ENCODE assay signal across 17 mouse cellular contexts in genomic region chr5:48705997-48706396, GRCm38 (mm10).
DNase-seq lines count a peak whose midpoint lies in the region; ATAC-seq and TF ChIP-seq lines count a peak whose summit lies in the region.
"Had no signal": no experiment of that assay in that cellular context is flagged by ENCODE, and none has a peak within 500 bp of the region (broad histone marks: within the 10 kb centered on the region; RNA-seq: fewer than 3 reads in every experiment).

No protein-coding gene starts in this region.

- no peak for TF ChIP-seq POLR2A in brain, embryonic 14.5 days (IDR thresholded peaks at IDR 0.05; ENCODE audit: borderline replicate concordance, extremely low read depth, insufficient read depth, insufficient read length, poor library complexity, severe bottlenecking)

- no peak for DNase-seq in midbrain, embryonic 11.5 days (ENCODE audit: low spot score, missing footprints)
- no peak for DNase-seq in midbrain, embryonic 10.5 days (ENCODE audit: low spot score)
- DNase-seq in brain, embryonic 14.5 days (ENCODE audit: low read depth) = peak; percentile 31
- DNase-seq in midbrain, postnatal 0 days (ENCODE audit: low spot score) = no peak
- DNase-seq in layer of hippocampus, postnatal 36 days = no peak
- DNase-seq in MN1 (ENCODE audit: low spot score) = no peak
- DNase-seq: adrenal gland, adult 8-10 months; adrenal gland, postnatal 36 days; cerebellum, adult 11-12 months; cerebellum, adult 9-10 months; cerebellum, postnatal 25 days; gastrocnemius, postnatal 14 days had no signal

- H3K9ac ChIP-seq in midbrain, embryonic 11.5 days (ENCODE audit: low read length) = no peak overlapping the region
- no peak overlapping the region for H3K9ac ChIP-seq in midbrain, embryonic 13.5 days (replicated peaks)
- no peak overlapping the region for H3K9ac ChIP-seq in midbrain, postnatal 0 days (replicated peaks; ENCODE audit: low read length, poor library complexity, severe bottlenecking)
- H3K9ac ChIP-seq: embryonic facial prominence, embryonic 12.5 days; forebrain, embryonic 15.5 days; heart, embryonic 12.5 days had no signal

- no peaks in the 10 kb centered on the region for H3K36me3 ChIP-seq in midbrain, embryonic 11.5 days (ENCODE audit: control insufficient read depth, insufficient read depth, low read length)
- no peaks in the 10 kb centered on the region for H3K36me3 ChIP-seq in midbrain, embryonic 10.5 days
- H3K36me3 ChIP-seq in midbrain, embryonic 13.5 days = no peaks in the 10 kb centered on the region
- H3K36me3 ChIP-seq in midbrain, postnatal 0 days (ENCODE audit: insufficient read depth, low read length) = no peaks in the 10 kb centered on the region
- H3K36me3 ChIP-seq: embryonic facial prominence, embryonic 12.5 days; forebrain, embryonic 15.5 days; heart, embryonic 12.5 days; hindbrain, embryonic 10.5 days had no signal

- WGBS in midbrain, embryonic 11.5 days = 83% methylated on average over 3 of the region's 3 CpGs
- WGBS in midbrain, embryonic 10.5 days = 85% methylated on average over 3 of the region's 3 CpGs
- WGBS in midbrain, embryonic 13.5 days = 62% methylated on average over 3 of the region's 3 CpGs
- 49% methylated on average over 3 of the region's 3 CpGs for WGBS in midbrain, postnatal 0 days

- no peak for TF ChIP-seq CTCF in brain, embryonic 14.5 days (IDR thresholded peaks at IDR 0.05; ENCODE audit: borderline replicate concordance, extremely low read depth, insufficient read depth, insufficient read length)
- peak; percentile 43 for TF ChIP-seq CTCF in midbrain, postnatal 0 days (IDR thresholded peaks at IDR 0.05)

- no peak overlapping the region for H3K4me2 ChIP-seq in midbrain, embryonic 11.5 days
- no peak overlapping the region for H3K4me2 ChIP-seq in midbrain, embryonic 13.5 days (replicated peaks)
- H3K4me2 ChIP-seq in midbrain, postnatal 0 days (ENCODE audit: low read depth, low read length, poor library complexity, severe bottlenecking) = no peak overlapping the region
- H3K4me2 ChIP-seq: embryonic facial prominence, embryonic 12.5 days; forebrain, embryonic 15.5 days; heart, embryonic 12.5 days had no signal

- ATAC-seq in midbrain, embryonic 11.5 days (ENCODE audit: low FRiP score) = peak; percentile 46; the same call in 1 of the 2 replicates
- 0 out of 2 replicates have a peak, but pooled peaks have one; percentile 27 for ATAC-seq in midbrain, embryonic 13.5 days
- no peak for ATAC-seq in midbrain, postnatal 0 days (ENCODE audit: low FRiP score)
- ATAC-seq: forebrain, embryonic 15.5 days had no signal

- no peaks in the 10 kb centered on the region for H3K27me3 ChIP-seq in midbrain, embryonic 11.5 days (ENCODE audit: control insufficient read depth, insufficient read depth, low read length)
- no peaks in the 10 kb centered on the region for H3K27me3 ChIP-seq in midbrain, embryonic 10.5 days (ENCODE audit: low read depth, poor library complexity, severe bottlenecking)
- H3K27me3 ChIP-seq in midbrain, embryonic 13.5 days = no peaks in the 10 kb centered on the region
- H3K27me3 ChIP-seq in midbrain, postnatal 0 days (ENCODE audit: insufficient read depth, low read length) = no peaks in the 10 kb centered on the region
- H3K27me3 ChIP-seq: embryonic facial prominence, embryonic 12.5 days; forebrain, embryonic 15.5 days; heart, embryonic 12.5 days had no signal

- no peak overlapping the region for H3K27ac ChIP-seq in midbrain, embryonic 11.5 days (ENCODE audit: low read depth, low read length)
- no peak overlapping the region for H3K27ac ChIP-seq in midbrain, embryonic 10.5 days (replicated peaks)
- H3K27ac ChIP-seq in midbrain, embryonic 13.5 days = no peak overlapping the region
- no peak overlapping the region for H3K27ac ChIP-seq in midbrain, postnatal 0 days (ENCODE audit: low read depth, low read length)
- H3K27ac ChIP-seq: embryonic facial prominence, embryonic 12.5 days; forebrain, embryonic 15.5 days; hindbrain, embryonic 10.5 days had no signal

- H3K9me3 ChIP-seq in midbrain, embryonic 11.5 days (ENCODE audit: control insufficient read depth, low read length) = no peaks in the 10 kb centered on the region
- no peaks in the 10 kb centered on the region for H3K9me3 ChIP-seq in midbrain, embryonic 10.5 days (replicated peaks)
- no peaks in the 10 kb centered on the region for H3K9me3 ChIP-seq in midbrain, embryonic 13.5 days
- H3K9me3 ChIP-seq in midbrain, postnatal 0 days (ENCODE audit: low read length) = no peaks in the 10 kb centered on the region
- H3K9me3 ChIP-seq: embryonic facial prominence, embryonic 12.5 days; forebrain, embryonic 15.5 days; heart, embryonic 12.5 days; hindbrain, embryonic 10.5 days had no signal

- H3K4me1 ChIP-seq in midbrain, embryonic 11.5 days (ENCODE audit: control insufficient read depth, insufficient read depth, low read length) = no peaks in the 10 kb centered on the region
- H3K4me1 ChIP-seq in midbrain, embryonic 10.5 days = no peaks in the 10 kb centered on the region
- no peaks in the 10 kb centered on the region for H3K4me1 ChIP-seq in midbrain, embryonic 13.5 days (replicated peaks)
- no peaks in the 10 kb centered on the region for H3K4me1 ChIP-seq in midbrain, postnatal 0 days (ENCODE audit: insufficient read depth, low read length)
- H3K4me1 ChIP-seq: embryonic facial prominence, embryonic 12.5 days; forebrain, embryonic 15.5 days; heart, embryonic 12.5 days; hindbrain, embryonic 10.5 days had no signal

- H3K4me3 ChIP-seq in midbrain, embryonic 11.5 days (ENCODE audit: low read depth, low read length) = no peak overlapping the region
- no peak overlapping the region for H3K4me3 ChIP-seq in midbrain, embryonic 10.5 days
- H3K4me3 ChIP-seq in midbrain, embryonic 13.5 days (replicated peaks) = no peak overlapping the region
- no peak overlapping the region for H3K4me3 ChIP-seq in midbrain, postnatal 0 days (ENCODE audit: low read depth, low read length)
- H3K4me3 ChIP-seq: embryonic facial prominence, embryonic 12.5 days; forebrain, embryonic 15.5 days; heart, embryonic 12.5 days; hindbrain, embryonic 10.5 days had no signal
